Mouse (Mus musculus): ENCODE measurements around the gene Sc5d. TPM values are rescaled to one million over a fixed set of nuclear protein-coding genes. Genes with fewer than 3 reads are reported as not detected.

Sc5d gene
- polyA plus RNA-seq, 1 experiment, result 15.1 TPM

- TF ChIP-seq POLR2A (IDR thresholded peaks at IDR 0.05; ENCODE audit: low read depth, low read length), result no peak
- TF ChIP-seq CTCF (IDR thresholded peaks at IDR 0.05; ENCODE audit: extremely low read depth, insufficient read depth, insufficient read length, insufficient replicate concordance), result peak; percentile 68; the same call in 1 of the 2 replicates
- WGBS, result 23% methylated on average over 11 of the region's 11 CpGs
- peaks cover 4% of the 10 kb centered on the region; the same call in 1 of the 2 replicates for H3K4me1 ChIP-seq (ENCODE audit: control insufficient read depth, insufficient read depth, insufficient read length)
- H3K27me3 ChIP-seq (ENCODE audit: control insufficient read depth, insufficient read depth, low read length), result no peaks in the 10 kb centered on the region
- H3K36me3 ChIP-seq (ENCODE audit: control insufficient read depth, insufficient read depth, low read length), result no peaks in the 10 kb centered on the region
- no peak overlapping the region for H3K27ac ChIP-seq (ENCODE audit: insufficient read depth, low read length)
- peak in 1 of 2 experiments; percentile 49 for DNase-seq (ENCODE audit: low read depth in 1 of 2, low spot score in 2 of 2)
- H3K4me3 ChIP-seq (ENCODE audit: extremely low read depth, insufficient read depth, insufficient read length), result no peak overlapping the region
Observed at GRCm38 (mm10) chr9:42240583-42240992, 23.5 kb downstream of the Sc5d start.

GRCm38 (mm10) chr9:42238827-42239226 lies 25.2 kb downstream of the Sc5d start:
- Histone ChIP-seq H3K4me1 (ENCODE audit: control insufficient read depth, insufficient read depth, insufficient read length) (peaks cover 4% of the 10 kb centered on the region; the same call in 1 of the 2 replicates), H3K27me3 (ENCODE audit: control insufficient read depth, insufficient read depth, low read length) (no peaks in the 10 kb centered on the region), H3K36me3 (ENCODE audit: control insufficient read depth, insufficient read depth, low read length) (no peaks in the 10 kb centered on the region), H3K27ac (ENCODE audit: insufficient read depth, low read length) (no peak overlapping the region), H3K4me3 (ENCODE audit: extremely low read depth, insufficient read depth, insufficient read length) (no peak overlapping the region)
- TF ChIP-seq CTCF (IDR thresholded peaks at IDR 0.05; ENCODE audit: extremely low read depth, insufficient read depth, insufficient read length, insufficient replicate concordance) (no peak), POLR2A (IDR thresholded peaks at IDR 0.05; ENCODE audit: low read depth, low read length) (no peak)
- 42% methylated on average over 4 of the region's 4 CpGs for WGBS
- DNase-seq (ENCODE audit: low read depth in 1 of 2, low spot score in 2 of 2), result no peak

- 71% methylated on average over 5 of the region's 5 CpGs for WGBS
Observed at GRCm38 (mm10) chr9:42231116-42231515, 32.9 kb downstream of the Sc5d start.

GRCm38 (mm10) chr9:42230333-42230732 lies 33.7 kb downstream of the Sc5d start:
- 78% methylated on average over 2 of the region's 2 CpGs for WGBS
- no peak overlapping the region for H3K4me3 ChIP-seq (ENCODE audit: extremely low read depth, insufficient read depth, insufficient read length)
- TF ChIP-seq CTCF (IDR thresholded peaks at IDR 0.05; ENCODE audit: extremely low read depth, insufficient read depth, insufficient read length, insufficient replicate concordance), result no peak
- TF ChIP-seq POLR2A (IDR thresholded peaks at IDR 0.05; ENCODE audit: low read depth, low read length), result no peak
- H3K27me3 ChIP-seq (ENCODE audit: control insufficient read depth, insufficient read depth, low read length), result no peaks in the 10 kb centered on the region
- DNase-seq (ENCODE audit: low read depth in 1 of 2, low spot score in 2 of 2), result no peak
- no peaks in the 10 kb centered on the region for H3K4me1 ChIP-seq (ENCODE audit: control insufficient read depth, insufficient read depth, insufficient read length)
- no peaks in the 10 kb centered on the region for H3K36me3 ChIP-seq (ENCODE audit: control insufficient read depth, insufficient read depth, low read length)
- no peak overlapping the region for H3K27ac ChIP-seq (ENCODE audit: insufficient read depth, low read length)

More at GRCm38 (mm10) chr9:42231116-42231515, 32.9 kb downstream of the Sc5d start:
- H3K27ac ChIP-seq (ENCODE audit: insufficient read depth, low read length), result no peak overlapping the region
- no peak overlapping the region for H3K4me3 ChIP-seq (ENCODE audit: extremely low read depth, insufficient read depth, insufficient read length)
- no peak for DNase-seq (ENCODE audit: low read depth in 1 of 2, low spot score in 2 of 2)
- H3K36me3 ChIP-seq (ENCODE audit: control insufficient read depth, insufficient read depth, low read length), result no peaks in the 10 kb centered on the region
- TF ChIP-seq CTCF (IDR thresholded peaks at IDR 0.05; ENCODE audit: extremely low read depth, insufficient read depth, insufficient read length, insufficient replicate concordance) (no peak), POLR2A (IDR thresholded peaks at IDR 0.05; ENCODE audit: low read depth, low read length) (no peak)
- no peaks in the 10 kb centered on the region for H3K4me1 ChIP-seq (ENCODE audit: control insufficient read depth, insufficient read depth, insufficient read length)
- H3K27me3 ChIP-seq (ENCODE audit: control insufficient read depth, insufficient read depth, low read length), result no peaks in the 10 kb centered on the region

GRCm38 (mm10) chr9:42229465-42230110 lies 34.5 kb downstream of the Sc5d start:
- H3K4me3 ChIP-seq (ENCODE audit: extremely low read depth, insufficient read depth, insufficient read length), result no peak overlapping the region
- TF ChIP-seq POLR2A (IDR thresholded peaks at IDR 0.05; ENCODE audit: low read depth, low read length), result no peak
- TF ChIP-seq CTCF (IDR thresholded peaks at IDR 0.05; ENCODE audit: extremely low read depth, insufficient read depth, insufficient read length, insufficient replicate concordance), result no peak
- whole genome bisulfite sequencing, result 61% methylated on average over 12 of the region's 12 CpGs

GRCm38 (mm10) chr9:42227804-42228203 lies 36.3 kb downstream of the Sc5d start:
- Histone ChIP-seq H3K27me3 (ENCODE audit: control insufficient read depth, insufficient read depth, low read length) (no peaks in the 10 kb centered on the region), H3K27ac (ENCODE audit: insufficient read depth, low read length) (no peak overlapping the region), H3K4me3 (ENCODE audit: extremely low read depth, insufficient read depth, insufficient read length) (no peak overlapping the region), H3K4me1 (ENCODE audit: control insufficient read depth, insufficient read depth, insufficient read length) (no peaks in the 10 kb centered on the region), H3K36me3 (ENCODE audit: control insufficient read depth, insufficient read depth, low read length) (no peaks in the 10 kb centered on the region)
- 92% methylated on average over 1 of the region's 1 CpGs for WGBS
- DNase-seq (ENCODE audit: low read depth in 1 of 2, low spot score in 2 of 2), result no peak
- no peak for TF ChIP-seq CTCF (IDR thresholded peaks at IDR 0.05; ENCODE audit: extremely low read depth, insufficient read depth, insufficient read length, insufficient replicate concordance)
- TF ChIP-seq POLR2A (IDR thresholded peaks at IDR 0.05; ENCODE audit: low read depth, low read length), result no peak

More at GRCm38 (mm10) chr9:42229465-42230110, 34.5 kb downstream of the Sc5d start:
- no peak for DNase-seq (ENCODE audit: low read depth in 1 of 2, low spot score in 2 of 2)
- H3K4me1 ChIP-seq (ENCODE audit: control insufficient read depth, insufficient read depth, insufficient read length), result no peaks in the 10 kb centered on the region
- no peaks in the 10 kb centered on the region for H3K36me3 ChIP-seq (ENCODE audit: control insufficient read depth, insufficient read depth, low read length)
- no peaks in the 10 kb centered on the region for H3K27me3 ChIP-seq (ENCODE audit: control insufficient read depth, insufficient read depth, low read length)
- no peak overlapping the region for H3K27ac ChIP-seq (ENCODE audit: insufficient read depth, low read length)

GRCm38 (mm10) chr9:42219001-42219660 lies 44.9 kb downstream of the Sc5d start:
- no peaks in the 10 kb centered on the region for H3K4me1 ChIP-seq (ENCODE audit: control insufficient read depth, insufficient read depth, insufficient read length)
- no peak for DNase-seq (ENCODE audit: low read depth in 1 of 2, low spot score in 2 of 2)
- WGBS, result 62% methylated on average over 12 of the region's 12 CpGs
- no peak overlapping the region for H3K27ac ChIP-seq (ENCODE audit: insufficient read depth, low read length)
- TF ChIP-seq POLR2A (IDR thresholded peaks at IDR 0.05; ENCODE audit: low read depth, low read length) (no peak), CTCF (IDR thresholded peaks at IDR 0.05; ENCODE audit: extremely low read depth, insufficient read depth, insufficient read length, insufficient replicate concordance) (no peak)
- no peak overlapping the region for H3K4me3 ChIP-seq (ENCODE audit: extremely low read depth, insufficient read depth, insufficient read length)
- H3K27me3 ChIP-seq (ENCODE audit: control insufficient read depth, insufficient read depth, low read length), result no peaks in the 10 kb centered on the region
- H3K36me3 ChIP-seq (ENCODE audit: control insufficient read depth, insufficient read depth, low read length), result no peaks in the 10 kb centered on the region
